Mouse (Mus musculus) heart, adult 9 months (tissue): ENCODE measurements around the gene Zfp113.

Experiments used
- DNase-seq, 2 experiments: peaks; one replicate each; pipeline ENCODE4 v3.0.0; 2022; ENCODE audit warnings: low spot score in 2 of 2

Zfp113 gene

DNA sequence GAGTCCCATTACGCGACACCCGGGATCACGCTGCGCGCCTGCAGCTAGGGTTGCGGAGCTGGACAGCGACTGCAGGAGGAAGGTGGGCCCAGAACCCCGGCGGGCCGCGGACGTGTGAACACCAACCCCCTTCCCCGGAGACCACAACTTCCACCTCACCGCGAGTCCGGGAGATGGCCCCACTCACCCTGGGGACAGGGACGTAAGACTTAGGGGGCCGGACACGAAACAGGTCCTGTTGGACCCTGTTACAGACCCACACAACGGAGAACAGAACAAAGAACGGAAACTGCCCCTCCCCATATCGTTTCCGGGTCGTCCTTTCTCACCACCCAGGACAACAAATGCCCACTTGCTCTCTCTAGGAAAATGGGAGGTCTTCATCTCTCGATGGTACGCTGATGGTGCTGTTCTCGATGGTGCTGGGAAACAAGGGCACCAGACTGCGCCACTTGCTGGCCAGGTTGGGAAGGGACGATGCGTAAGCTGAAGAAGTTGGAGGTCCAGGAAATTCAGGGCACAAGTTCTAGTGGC is at the start of gene Zfp113:
Gene Zfp113, minus strand, starts transcription at position 302 of the 534 bp plus-strand sequence.
- peak; percentile 95 to 96 for DNase-seq

DNA sequence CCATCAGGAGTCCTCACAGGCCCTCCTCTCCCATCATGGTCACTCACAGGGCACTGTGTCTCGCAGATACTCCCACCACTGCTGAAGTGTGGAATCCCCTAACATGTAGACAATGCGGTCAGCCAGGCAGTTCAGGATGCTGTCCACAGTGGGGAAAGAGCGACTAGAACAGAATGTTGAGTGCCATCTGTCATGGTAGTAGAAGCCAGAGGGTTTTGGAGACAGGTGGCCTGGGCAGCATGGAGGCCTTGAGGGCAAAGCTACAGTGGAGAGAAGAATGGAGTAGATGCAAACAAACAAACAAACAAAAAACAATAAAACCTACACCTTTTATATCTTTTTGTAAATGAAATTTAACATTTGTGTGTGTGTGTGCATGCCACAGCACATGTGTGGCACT is 46.5 kb upstream of the Zfp113 start:
- no peak for DNase-seq

DNA sequence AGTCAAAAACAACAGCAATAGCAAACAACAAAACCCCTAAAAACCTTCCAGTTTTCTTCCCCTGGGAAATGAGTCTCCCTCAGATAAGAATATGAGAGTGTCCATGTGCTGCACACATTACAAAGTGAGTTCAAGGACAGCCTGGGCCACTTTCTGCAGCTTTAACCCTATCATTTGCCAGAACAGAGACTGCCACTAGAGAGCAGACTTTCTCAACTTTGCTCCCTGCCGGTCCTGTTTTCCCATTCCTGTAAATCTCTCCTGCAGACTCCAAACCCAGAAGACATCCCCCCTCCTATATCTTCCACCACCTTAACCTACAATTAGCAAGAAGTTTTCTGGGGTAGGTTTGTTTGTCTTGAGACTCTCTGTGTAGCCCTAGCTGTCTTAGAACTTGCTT is 44.0 kb upstream of the Zfp113 start:
- no peak for DNase-seq

DNA sequence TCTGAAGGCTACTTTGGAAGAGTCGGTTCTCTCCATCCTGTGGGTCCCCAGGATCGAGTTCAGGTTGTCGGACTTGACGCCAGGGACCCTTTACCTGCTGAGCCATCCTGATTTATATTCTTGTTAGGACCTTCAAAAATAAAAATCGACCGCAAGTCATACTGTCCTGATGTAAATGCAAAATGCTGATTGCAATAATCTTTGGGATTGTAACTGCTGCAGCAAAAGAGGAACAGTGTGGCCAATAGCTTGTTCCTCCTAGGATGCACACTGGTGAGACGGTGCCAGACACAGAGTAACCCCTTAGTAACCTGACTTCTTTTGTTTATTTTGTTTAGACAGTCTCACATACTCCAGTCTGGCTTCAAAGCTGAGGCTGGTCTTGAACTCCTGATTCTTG is 39.9 kb upstream of the Zfp113 start:
- no peak for DNase-seq

DNA sequence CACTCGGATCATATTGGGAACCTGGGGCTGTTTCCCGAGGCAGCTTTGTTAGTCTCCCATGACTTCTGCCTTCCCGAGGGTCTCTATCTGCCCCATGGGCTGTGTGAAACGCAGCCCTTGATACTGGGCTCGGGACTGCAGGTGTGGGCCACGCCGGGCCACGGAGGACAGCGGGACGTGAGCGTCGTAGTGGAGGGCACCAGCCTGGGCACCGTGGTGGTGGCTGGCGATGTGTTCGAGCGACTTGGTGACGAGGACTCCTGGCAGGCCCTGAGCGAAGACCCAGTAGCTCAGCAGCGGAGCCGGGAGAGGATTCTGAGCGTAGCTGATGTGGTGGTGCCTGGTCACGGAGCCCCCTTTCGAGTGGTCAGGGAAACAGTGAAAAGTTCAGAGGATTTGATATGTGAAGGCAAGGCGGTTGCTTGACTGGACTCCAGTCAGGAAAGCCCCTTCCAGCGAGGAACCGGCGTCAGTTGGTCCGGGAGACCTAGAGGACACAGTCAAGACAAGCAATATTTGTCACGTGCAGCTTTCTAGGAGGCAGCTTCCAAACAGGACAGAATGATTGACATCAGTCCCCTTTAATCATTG is 39.3 kb upstream of the Zfp113 start:
- peak; percentile 24 for DNase-seq

DNA sequence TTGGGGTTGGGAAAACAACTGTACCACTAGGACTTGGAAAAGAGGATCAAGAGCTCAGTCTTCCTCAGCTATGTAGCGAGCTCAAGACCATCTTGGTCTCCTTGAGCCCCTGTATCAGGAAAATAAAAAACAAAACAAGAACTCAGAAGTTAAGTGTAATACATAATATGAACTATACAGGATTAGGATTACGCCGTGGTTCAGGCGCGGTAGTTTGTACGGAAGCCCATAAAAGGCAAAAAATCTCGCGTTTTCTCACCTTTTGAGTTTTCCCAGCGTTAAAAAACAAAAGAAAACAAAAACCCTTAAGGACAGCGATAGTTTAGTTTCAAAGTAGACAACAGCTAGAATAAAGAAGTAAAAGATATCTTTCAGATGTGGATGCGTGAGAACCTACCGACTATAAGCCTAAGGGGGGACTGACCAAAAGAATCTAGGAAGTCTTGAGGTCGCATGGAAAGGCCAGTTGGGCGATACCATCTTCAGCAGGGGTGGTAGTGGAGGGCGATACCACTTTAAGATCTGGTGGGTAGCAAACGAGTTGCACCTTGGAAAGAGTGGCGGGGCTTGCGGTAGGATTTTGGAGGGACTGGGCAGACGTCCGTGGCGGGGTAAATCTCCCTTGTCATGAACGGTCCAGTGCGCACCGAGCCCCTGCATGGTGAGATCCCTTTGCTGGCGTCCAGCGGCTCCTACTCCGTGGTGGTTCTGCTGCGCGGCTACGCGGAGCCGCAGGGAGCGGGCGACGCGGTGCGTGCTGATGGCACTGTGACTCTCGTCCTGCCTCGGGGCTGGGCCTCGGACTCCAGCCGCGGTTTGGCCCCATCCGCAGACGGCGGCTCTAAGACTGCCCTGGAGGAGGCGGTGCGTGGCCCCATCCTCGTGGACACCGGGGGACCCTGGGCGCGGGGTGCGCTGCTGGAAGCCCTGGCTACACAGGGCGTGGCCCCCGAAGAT is 38.5 kb upstream of the Zfp113 start, which contains the start of gene Mblac1:
Gene Mblac1, plus strand, starts transcription at position 544 of the 957 bp plus-strand sequence.
- peak; percentile 83 to 91 for DNase-seq

DNA sequence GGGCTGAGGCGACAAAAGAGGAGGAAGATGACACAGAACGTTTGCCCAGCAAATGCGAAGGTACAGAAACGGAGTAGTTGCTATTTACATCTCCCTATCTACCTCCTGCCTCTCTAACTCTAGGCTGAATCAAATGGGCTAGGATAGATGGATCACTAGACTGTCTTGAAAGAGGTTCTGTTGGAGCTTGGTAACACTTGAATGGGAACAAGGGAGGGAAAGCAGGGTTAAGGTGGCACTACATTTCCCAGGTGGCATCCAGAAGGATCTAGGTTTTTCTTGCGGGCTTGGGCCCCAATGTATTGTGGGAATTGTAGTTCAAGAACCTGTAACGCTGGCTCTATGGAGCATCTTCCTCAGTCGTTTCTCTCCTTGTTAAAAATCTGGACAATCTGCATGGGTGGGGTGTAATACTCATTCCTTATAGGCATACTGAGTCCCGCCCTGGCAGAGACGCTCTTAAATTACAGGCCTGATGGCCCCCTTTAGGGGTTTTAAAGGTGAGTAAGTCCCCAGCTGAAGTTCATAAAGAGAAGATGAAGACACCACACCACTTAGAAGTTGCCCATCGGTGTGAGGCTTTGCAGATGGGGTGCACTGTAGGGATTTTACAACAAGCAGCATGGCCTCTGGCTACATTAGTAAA is 32.2 kb upstream of the Zfp113 start:
- DNase-seq, result peak; percentile 75 to 85

DNA sequence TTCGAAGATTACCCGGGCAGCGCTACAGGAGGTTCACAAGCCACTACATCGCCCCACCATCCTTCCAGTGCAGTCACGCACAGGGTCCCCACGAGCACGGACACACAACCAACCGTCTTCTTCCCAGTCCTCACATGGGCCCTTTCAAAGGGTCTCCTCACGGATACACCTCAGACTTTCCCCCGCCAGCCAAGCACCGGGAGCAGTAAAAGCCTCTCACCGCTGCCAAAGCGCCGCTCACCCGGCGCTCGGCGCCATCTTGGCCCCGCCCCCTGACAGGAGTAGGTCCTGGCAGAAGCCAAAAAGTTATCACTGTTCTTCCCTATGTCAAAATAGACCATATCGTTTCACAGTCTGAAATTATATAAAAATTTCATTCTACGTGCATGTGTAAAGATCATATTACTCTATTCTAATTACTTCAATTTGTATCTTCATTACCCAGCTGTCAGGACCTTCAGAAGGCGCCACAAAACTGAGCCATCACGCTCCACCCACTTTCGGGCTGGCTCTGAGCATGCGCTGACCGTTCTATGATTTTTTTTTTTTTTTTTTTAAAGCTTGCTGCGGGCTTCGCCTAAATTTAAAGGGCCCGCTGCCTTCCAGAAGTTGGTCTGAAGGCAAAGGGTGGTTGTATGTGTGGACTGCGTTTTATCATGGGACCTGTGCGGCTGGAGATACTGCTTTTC is 31.6 kb upstream of the Zfp113 start, which contains the start of the genes Taf6 and Cnpy4:
Gene Taf6, minus strand, starts transcription at position 502 of the 689 bp plus-strand sequence.
Gene Cnpy4, plus strand, starts transcription at position 536 of the 689 bp plus-strand sequence.
- DNase-seq, result peak; percentile 85 to 88

DNA sequence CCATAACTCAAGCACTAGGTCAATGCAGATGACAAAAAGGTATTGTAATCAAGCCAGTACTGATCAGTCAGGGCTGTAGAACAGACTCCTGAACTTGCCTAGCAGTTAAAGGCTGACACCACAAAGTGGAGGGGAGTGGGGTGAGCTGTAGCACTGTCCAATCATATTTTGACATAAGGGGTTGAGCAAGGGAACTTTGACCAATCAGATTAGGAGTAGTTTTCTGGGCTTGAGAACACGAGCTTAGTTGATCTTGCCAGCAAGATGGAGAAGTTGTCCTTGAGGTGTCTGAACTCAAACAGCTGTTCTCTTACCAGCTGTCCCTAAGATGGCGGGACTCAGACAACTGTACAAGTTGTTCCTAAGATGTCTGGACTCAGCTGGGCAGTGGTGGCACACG is 17.7 kb upstream of the Zfp113 start:
- DNase-seq, result no peak

DNA sequence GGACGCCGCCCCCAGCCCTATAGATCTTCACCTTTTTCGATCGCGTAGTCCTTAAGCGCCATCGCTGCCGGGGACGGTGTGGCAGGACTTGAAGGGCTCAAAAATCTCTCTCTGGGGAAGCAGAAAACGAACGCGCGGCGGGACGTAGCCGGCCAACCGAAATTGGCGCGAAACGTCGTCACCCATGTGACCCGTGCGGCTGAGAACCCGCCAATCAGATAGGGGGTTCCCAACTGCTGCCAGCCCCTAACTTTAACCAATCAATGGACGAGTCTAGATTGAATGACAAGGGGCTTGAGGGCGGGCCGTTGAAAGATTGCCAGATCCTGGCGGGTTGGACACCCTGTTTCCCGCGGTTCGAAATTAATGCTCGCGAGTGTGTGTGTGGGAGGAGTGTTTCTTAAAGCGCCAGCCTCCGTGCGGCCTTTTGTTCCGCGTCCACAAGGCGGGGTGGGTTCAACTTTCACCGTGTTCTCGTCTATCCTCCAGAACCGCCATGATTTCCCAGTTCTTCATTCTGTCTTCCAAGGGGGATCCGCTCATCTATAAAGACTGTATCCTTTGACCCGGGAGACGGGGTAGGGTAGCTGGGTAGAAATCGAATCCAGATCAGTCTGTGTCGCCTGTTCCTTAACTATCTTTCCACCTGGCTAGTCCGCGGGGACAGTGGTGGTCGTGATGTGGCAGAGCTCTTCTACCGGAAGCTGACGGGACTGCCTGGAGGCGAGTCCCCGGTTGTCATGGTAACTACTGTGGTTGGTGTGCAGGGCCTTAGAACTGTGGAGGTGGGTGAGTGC is 16.3 kb upstream of the Zfp113 start, which contains the start of the genes Ap4m1 and Mcm7:
Gene Ap4m1, plus strand, starts transcription at position 308 of the 797 bp plus-strand sequence.
Gene Mcm7, minus strand, starts transcription at position 728 of the 797 bp plus-strand sequence.
- DNase-seq, result peak; percentile 99

DNA sequence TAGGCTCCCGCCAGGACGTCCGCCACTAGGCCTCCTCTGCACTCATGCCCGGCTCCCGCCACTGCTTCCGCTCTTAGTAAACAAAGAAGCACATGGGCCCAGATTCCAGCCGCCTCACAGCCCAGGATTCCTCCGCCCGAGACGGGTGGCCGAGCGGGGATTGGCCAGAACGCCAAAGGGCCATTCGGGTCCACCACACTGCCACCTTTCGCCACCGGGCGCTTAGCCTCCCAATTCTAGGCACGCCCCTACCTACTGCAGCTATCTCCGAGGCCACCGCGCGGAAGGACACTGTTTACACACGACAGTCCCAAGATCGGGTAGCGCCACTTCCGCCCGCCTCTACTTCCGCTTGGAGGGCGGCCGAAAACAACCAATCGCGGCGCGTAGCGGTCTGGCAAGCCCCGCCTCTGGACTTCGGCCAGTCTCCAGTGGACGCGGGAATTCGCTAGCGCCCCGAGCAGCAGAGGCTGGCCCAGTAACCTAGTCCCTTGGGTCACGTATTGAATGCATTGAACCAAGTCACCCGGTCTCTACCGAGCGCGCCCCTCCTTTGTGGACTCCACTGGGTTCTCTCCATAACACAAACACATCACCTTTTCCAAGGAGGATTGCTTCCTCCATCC is 15.5 kb upstream of the Zfp113 start:
- DNase-seq, result peak; percentile 95 to 96

DNA sequence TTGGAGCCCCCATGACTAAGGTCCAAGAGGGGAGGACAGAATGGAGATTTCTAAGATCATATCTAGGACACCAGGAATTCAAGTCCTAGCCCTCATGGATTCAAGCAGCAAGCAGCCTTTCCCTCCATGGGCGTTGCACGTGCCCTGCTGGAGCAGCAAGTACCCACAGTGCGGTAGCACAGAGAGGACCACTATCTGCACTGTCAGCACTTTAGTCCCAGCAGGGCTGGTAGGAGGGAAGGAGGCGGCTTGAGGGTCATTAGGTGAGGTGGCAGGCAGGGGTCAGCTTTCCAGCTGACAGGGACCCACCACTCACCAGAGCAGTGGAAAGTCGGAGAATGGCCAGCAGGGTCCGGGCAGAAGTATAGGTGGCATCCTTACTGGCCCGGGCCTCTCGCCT is 10.1 kb upstream of the Zfp113 start:
- DNase-seq, result no peak

DNA sequence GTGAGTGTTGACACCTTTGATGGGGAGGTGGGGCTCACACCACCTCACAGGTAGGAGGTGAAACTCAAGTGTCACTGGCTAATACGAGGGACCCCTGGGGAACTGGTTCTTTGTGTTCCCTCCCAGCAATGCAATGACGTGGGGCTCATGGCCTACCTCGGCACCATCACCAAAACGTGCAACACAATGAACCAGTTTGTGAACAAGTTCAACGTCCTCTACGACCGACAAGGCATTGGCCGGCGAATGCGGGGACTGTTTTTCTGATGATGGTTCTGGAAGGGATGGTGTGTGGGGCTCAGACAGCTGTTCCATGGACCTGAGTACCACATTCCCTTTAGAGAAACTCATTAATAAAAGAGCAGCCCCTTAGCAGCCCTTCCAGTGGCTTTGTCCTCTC is 8.1 kb upstream of the Zfp113 start:
- no peak for DNase-seq

DNA sequence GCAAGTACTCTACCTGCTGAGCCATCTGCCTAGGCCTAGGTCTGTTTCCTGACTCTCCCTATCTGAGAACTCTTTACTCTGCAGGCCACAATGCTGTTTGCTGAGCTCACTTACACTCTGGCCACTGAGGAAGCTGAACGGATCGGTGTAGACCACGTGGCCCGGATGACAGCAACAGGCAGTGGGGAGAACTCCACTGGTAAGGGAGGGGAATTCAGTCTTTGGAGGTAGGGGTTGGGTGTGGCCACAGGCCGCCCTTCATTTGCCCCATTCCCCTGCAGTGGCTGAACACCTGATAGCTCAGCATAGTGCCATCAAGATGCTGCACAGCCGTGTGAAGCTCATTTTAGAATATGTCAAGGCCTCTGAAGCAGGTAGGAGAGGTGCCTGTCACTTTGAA is 7.5 kb upstream of the Zfp113 start:
- no peak for DNase-seq

DNA sequence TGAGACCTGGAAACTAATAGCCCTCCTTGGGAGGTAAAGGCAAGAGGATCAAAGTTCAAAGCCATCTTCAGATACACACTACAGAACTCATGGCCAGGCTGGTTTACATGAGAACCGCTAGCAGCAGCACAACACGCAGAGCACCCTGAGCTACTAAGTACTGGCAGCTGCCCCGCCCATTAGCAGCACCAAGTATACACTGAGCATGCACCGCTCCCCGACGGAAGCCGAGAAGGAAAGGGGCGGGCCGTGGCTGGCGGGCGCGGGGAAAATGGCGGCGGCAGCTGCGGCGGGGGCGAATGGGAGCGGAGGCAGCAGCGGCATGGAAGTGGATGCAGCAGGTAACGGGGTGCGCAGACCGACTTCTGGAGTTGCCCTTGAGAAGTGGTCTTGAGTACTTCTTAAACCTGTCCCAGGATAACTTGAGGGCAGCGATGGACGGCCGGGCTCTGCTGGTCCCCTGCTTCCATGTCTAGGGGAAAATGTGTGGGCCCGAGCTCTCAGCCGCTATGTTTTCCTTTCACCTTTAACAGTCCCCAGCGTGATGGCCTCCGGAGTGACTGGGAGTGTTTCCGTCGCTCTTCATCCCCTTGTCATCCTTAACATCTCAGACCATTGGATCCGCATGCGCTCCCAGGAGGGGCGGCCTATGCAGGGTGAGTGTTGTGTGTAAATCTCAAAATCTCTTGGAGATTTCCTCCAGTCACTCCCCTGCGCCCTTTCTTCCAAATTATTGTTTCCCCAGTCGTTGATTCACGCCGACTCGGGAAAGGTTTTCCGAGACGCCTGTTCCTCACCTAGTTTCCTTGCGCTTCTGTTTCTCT is 5.5 kb upstream of the Zfp113 start, which contains the start of gene Cops6:
Gene Cops6, plus strand, starts transcription at position 230 of the 824 bp plus-strand sequence.
- peak; percentile 90 to 92 for DNase-seq

DNA sequence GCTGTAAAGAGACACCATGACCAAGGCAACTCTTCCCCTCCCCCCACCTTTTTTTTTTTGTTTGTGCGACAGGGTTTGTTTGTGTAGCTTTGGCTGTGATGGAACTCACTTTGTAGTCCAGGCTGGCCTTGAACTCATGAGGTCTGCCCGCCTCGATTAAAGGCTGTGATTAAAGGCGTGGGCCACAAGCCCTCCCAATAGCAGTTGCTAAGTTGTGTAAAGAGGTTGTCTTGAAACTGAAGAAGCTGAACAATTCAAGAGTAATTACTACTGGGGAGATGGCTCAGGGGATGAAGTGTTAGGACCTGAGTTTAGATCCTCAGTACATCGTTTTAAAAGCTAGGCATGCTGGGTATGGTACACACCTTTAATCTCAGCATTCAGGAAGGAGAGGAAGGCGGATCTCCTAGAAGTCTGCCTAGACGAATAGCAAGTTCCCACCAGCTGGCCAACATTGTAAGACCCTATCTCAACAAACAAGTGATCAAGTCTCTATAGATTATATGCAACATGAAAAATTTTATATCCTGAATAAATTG is 4.7 kb upstream of the Zfp113 start:
- DNase-seq, result no peak

DNA sequence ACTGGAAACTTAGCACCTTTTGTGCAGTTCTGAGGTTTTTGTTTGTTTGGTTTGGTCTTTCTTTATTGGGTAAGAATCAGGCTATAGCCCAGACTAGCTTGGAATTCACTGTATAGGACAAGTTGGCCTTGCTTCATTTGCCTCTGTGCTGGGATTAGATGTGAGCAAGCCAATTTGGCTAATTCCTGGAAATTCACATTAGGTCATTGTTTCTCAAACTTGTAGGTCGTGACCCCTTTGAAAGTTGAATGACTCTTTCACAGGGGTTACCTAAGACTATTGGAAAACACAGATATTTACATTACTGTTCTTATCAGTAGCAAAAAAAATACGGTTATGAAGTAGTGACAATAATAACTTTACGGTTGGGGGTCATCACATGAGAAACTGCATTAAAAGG is 1.2 kb downstream of the Zfp113 start:
- DNase-seq, result no peak

DNA sequence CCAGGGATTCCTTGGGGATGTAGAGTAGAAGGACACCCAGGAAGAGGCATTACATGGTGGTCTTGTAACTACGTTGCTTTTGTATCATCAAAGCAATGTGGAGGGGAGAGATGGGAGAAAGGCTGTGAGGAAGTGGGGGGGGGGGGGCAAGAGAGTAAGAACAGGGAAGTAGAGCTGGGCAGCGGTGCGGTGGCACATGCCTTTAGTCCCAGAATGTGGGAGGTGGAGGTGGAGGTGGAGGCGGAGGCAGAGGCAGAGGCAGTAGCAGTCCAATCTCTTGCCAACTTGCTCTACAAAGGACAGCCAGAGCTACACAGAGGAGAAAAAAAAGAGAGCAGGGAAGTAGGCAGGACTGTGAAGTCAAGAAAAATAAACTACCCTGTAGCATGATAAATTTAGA is 17.0 kb downstream of the Zfp113 start:
- DNase-seq, result no peak
